Mouse (Mus musculus) layer of hippocampus, postnatal 10 days (tissue): ENCODE data around the gene Kctd18. TPM values are rescaled to one million over a fixed set of nuclear protein-coding genes. Genes with fewer than 3 reads are reported as not detected.
"Not testable (repeated sequence)": the region's sequence is repeated elsewhere in the genome, so short reads cannot be mapped to it uniquely, and the experiment has no call there.

ENCODE experiments used
- DNase-seq, 2 experiments: peaks; one replicate each; pipeline ENCODE4 v3.0.0; 2021; ENCODE audit warnings: low spot score in 2 of 2
- long read RNA-seq: library from polyadenylated mRNA; stranded (forward); transcript quantifications from one replicate; pipeline ENCODE4 v2.0.0, GENCODE M21; 2023
- total RNA-seq, 2 experiments: library from RNA; stranded (reverse); gene quantifications; 2 replicates each; pipeline ENCODE4 v1.2.3; 2021

Kctd18 gene
- total RNA-seq = 10 to 100 TPM; 24.4 to 25.7 TPM
- long read RNA-seq, partial matches to known transcripts = 1 of 10 reads
- long read RNA-seq, other reads (novel, unspliced or antisense) = 7 of 10 reads

GRCm38 (mm10) chr1:58018856-58019255 lies at the start of gene Kctd18:
Kctd18 (minus strand) TSS chr1:58018956.
- DNase-seq = no peak

GRCm38 (mm10) chr1:58065606-58066005 lies 46.9 kb upstream of the Kctd18 start:
- no peak for DNase-seq

GRCm38 (mm10) chr1:58065151-58065550 lies 46.4 kb upstream of the Kctd18 start:
- DNase-seq = no peak

- no peak for DNase-seq
These were observed 43.4 kb upstream of the Kctd18 start for GRCm38 (mm10) chr1:58062131-58062530.

GRCm38 (mm10) chr1:58058846-58059245 lies 40.1 kb upstream of the Kctd18 start:
- no peak for DNase-seq

- DNase-seq = no peak
These were observed 38.2 kb upstream of the Kctd18 start for GRCm38 (mm10) chr1:58056939-58057338.

GRCm38 (mm10) chr1:58056074-58056807 lies 37.5 kb upstream of the Kctd18 start:
- DNase-seq = no peak

- no peak for DNase-seq
These were observed 36.8 kb upstream of the Kctd18 start for GRCm38 (mm10) chr1:58055598-58055997.

GRCm38 (mm10) chr1:58049126-58049525 lies 30.4 kb upstream of the Kctd18 start:
- no peak for DNase-seq

- DNase-seq = no peak
These were observed 28.1 kb upstream of the Kctd18 start for GRCm38 (mm10) chr1:58046721-58047290.

GRCm38 (mm10) chr1:58045546-58045945 lies 26.8 kb upstream of the Kctd18 start:
- no peak for DNase-seq

- DNase-seq = no peak
These were observed 26.3 kb upstream of the Kctd18 start for GRCm38 (mm10) chr1:58045076-58045475.

GRCm38 (mm10) chr1:58037306-58037705 lies 18.6 kb upstream of the Kctd18 start:
- not testable (repeated sequence) for DNase-seq

- DNase-seq = peak; percentile 67
These were observed 12.5 kb upstream of the Kctd18 start for GRCm38 (mm10) chr1:58031160-58031769.

GRCm38 (mm10) chr1:58030156-58030871 lies 11.6 kb upstream of the Kctd18 start:
- DNase-seq = peak; percentile 64 to 70

GRCm38 (mm10) chr1:58029636-58030117 lies 10.9 kb upstream of the Kctd18 start, which contains the start of gene Aox1:
Aox1 (plus strand) TSS chr1:58029931.
- DNase-seq = peak; percentile 26 to 39

GRCm38 (mm10) chr1:58027707-58028106 lies 9.0 kb upstream of the Kctd18 start:
- no peak for DNase-seq

GRCm38 (mm10) chr1:58006388-58006787 lies 12.4 kb downstream of the Kctd18 start:
- not testable (repeated sequence) for DNase-seq

- DNase-seq = no peak
These were observed 20.6 kb downstream of the Kctd18 start for GRCm38 (mm10) chr1:57998146-57998545.

- no peak for DNase-seq
These were observed 22.6 kb downstream of the Kctd18 start for GRCm38 (mm10) chr1:57996133-57996615.
